Mouse (Mus musculus): ENCODE data around the gene H2al1f.
"Not testable (repeated sequence)": the region's sequence is repeated elsewhere in the genome, so short reads cannot be mapped to it uniquely, and the experiment has no call there.

The H2al1f gene

GRCm38 (mm10) chrX:11314858-11315257 lies at the start of gene H2al1f:
Gene H2al1f (plus strand): TSS chrX:11315158.
- DNase-seq: not testable (repeated sequence)

- peak in 1 of 2 experiments; percentile 33 for DNase-seq
These were observed 47.2 kb upstream of the H2al1f start for GRCm38 (mm10) chrX:11267791-11268190.

GRCm38 (mm10) chrX:11269074-11269473 lies 45.9 kb upstream of the H2al1f start:
- DNase-seq: no peak

- DNase-seq: no peak
These were observed 41.8 kb upstream of the H2al1f start for GRCm38 (mm10) chrX:11273190-11273589.

- DNase-seq: no peak
These were observed 37.9 kb upstream of the H2al1f start for GRCm38 (mm10) chrX:11277083-11277482.

GRCm38 (mm10) chrX:11280741-11281140 lies 34.2 kb upstream of the H2al1f start:
- no peak for DNase-seq

- peak; percentile 32 to 33 for DNase-seq
These were observed 26.6 kb upstream of the H2al1f start for GRCm38 (mm10) chrX:11288306-11288882.

- no peak for DNase-seq
These were observed 25.7 kb upstream of the H2al1f start for GRCm38 (mm10) chrX:11289244-11289643.

- not testable (repeated sequence) for DNase-seq
These were observed 16.0 kb upstream of the H2al1f start, which contains the start of gene H2al1a for GRCm38 (mm10) chrX:11298957-11299356. Gene H2al1a (plus strand): TSS chrX:11299257.

GRCm38 (mm10) chrX:11302132-11302531 lies 12.8 kb upstream of the H2al1f start, which contains the start of gene H2al1b:
Gene H2al1b (plus strand): TSS chrX:11302432.
- not testable (repeated sequence) for DNase-seq

- DNase-seq: not testable (repeated sequence)
These were observed 9.6 kb upstream of the H2al1f start, which contains the start of gene H2al1c for GRCm38 (mm10) chrX:11305355-11305754. Gene H2al1c (plus strand): TSS chrX:11305655.

- DNase-seq: not testable (repeated sequence)
These were observed 6.4 kb upstream of the H2al1f start, which contains the start of gene H2al1d for GRCm38 (mm10) chrX:11308524-11308923. Gene H2al1d (plus strand): TSS chrX:11308824.

GRCm38 (mm10) chrX:11311634-11312033 lies 3.3 kb upstream of the H2al1f start, which contains the start of gene H2al1e:
Gene H2al1e (plus strand): TSS chrX:11311934.
- DNase-seq: not testable (repeated sequence)

GRCm38 (mm10) chrX:11317956-11318355 lies 3.0 kb downstream of the H2al1f start, which contains the start of gene H2al1g:
Gene H2al1g (plus strand): TSS chrX:11318256.
- not testable (repeated sequence) for DNase-seq

- not testable (repeated sequence) for DNase-seq
These were observed 6.2 kb downstream of the H2al1f start, which contains the start of gene H2al1h for GRCm38 (mm10) chrX:11321192-11321591. Gene H2al1h (plus strand): TSS chrX:11321492.

- DNase-seq: not testable (repeated sequence)
These were observed 9.4 kb downstream of the H2al1f start, which contains the start of gene H2al1i for GRCm38 (mm10) chrX:11324359-11324758. Gene H2al1i (plus strand): TSS chrX:11324659.

GRCm38 (mm10) chrX:11327522-11327921 lies 12.6 kb downstream of the H2al1f start, which contains the start of gene H2al1j:
Gene H2al1j (plus strand): TSS chrX:11327822.
- DNase-seq: not testable (repeated sequence)

GRCm38 (mm10) chrX:11345762-11346161 lies 30.8 kb downstream of the H2al1f start:
- peak in 1 of 2 experiments; percentile 34 for DNase-seq

GRCm38 (mm10) chrX:11346756-11347155 lies 31.8 kb downstream of the H2al1f start:
- DNase-seq: no peak

GRCm38 (mm10) chrX:11360823-11361222 lies 45.9 kb downstream of the H2al1f start:
- DNase-seq: no peak

GRCm38 (mm10) chrX:11361261-11361660 lies 46.3 kb downstream of the H2al1f start:
- no peak for DNase-seq

- peak in 1 of 2 experiments; percentile 43 for DNase-seq
These were observed 48.9 kb downstream of the H2al1f start for GRCm38 (mm10) chrX:11363890-11364289.

All from lung, postnatal 4 days (tissue).